Mouse (Mus musculus) hindbrain, postnatal 0 days (tissue): ENCODE results near the gene Setd3. TPM values are rescaled to one million over a fixed set of nuclear protein-coding genes. Genes with fewer than 3 reads are reported as not detected.
A peak's percentile ranks its signal among the peaks of the same experiment; 100 is the strongest.

ENCODE experiments used
- ATAC-seq: fragments of 200-750 bp; cut with Nextera tagmentation; 2 replicates; pipeline ENCODE4 v1.8.0; 2017; ENCODE audit warnings: mild to moderate bottlenecking, moderate TSS enrichment, moderate library complexity
- DNase-seq: peaks from one replicate; pipeline ENCODE4 v3.0.0-alpha.2; 2015; ENCODE audit warnings: low spot score
- H3K27ac ChIP-seq: fragments of 300-500 bp; sonication (generic); 2 replicates; pipeline ENCODE4 v1.5.1; 2014; ENCODE audit warnings: mild to moderate bottlenecking
- H3K27me3 ChIP-seq: fragments of 300-500 bp; sonication (generic); 2 replicates; pipeline ENCODE4 v1.6.1; 2014; ENCODE audit warnings: low read length, mixed read lengths; ENCODE audit not compliant: insufficient read depth
- H3K36me3 ChIP-seq: fragments of 300-500 bp; sonication (generic); 2 replicates; pipeline ENCODE4 v1.6.1; 2014; ENCODE audit warnings: low read length, mixed read lengths; ENCODE audit not compliant: insufficient read depth
- H3K4me1 ChIP-seq: fragments of 300-500 bp; sonication (generic); 2 replicates; pipeline ENCODE4 v1.6.1; 2014; ENCODE audit warnings: antibody characterized with exemption, low read length, mixed read lengths; ENCODE audit not compliant: insufficient read depth
- H3K4me2 ChIP-seq: fragments of 300-500 bp; sonication (generic); 2 replicates; pipeline ENCODE4 v1.6.1; 2014; ENCODE audit warnings: low read depth, mild to moderate bottlenecking, low read length, moderate library complexity, mixed read lengths
- H3K4me3 ChIP-seq: fragments of 300-500 bp; sonication (generic); 2 replicates; pipeline ENCODE4 v1.5.1; 2014; ENCODE audit warnings: low read length
- H3K9ac ChIP-seq: fragments of 300-500 bp; sonication (generic); replicated peaks from 2 replicates; pipeline ENCODE4 v1.6.1; 2014; ENCODE audit warnings: mild to moderate bottlenecking, low read length, moderate library complexity, mixed read lengths
- H3K9me3 ChIP-seq: fragments of 300-500 bp; sonication (generic); 2 replicates; pipeline ENCODE4 v1.6.1; 2016; ENCODE audit warnings: low read length, mixed read lengths
- CTCF ChIP-seq: IDR thresholded peaks from 2 replicates; pipeline ENCODE4 v1.5.1; 2016; ENCODE audit warnings: antibody characterized with exemption, control low read depth, low read depth
- whole genome bisulfite sequencing: fragments of 180-500 bp; shearing (Covaris S2); extraction: QIAGEN DNeasy Blood & Tissue Kit; methylation state at CpG from one replicate; pipeline ENCODE4 v1.1.7; 2014; 5-methylcytosine and 5-hydroxymethylcytosine counted together
- polyA plus RNA-seq: library from polyadenylated mRNA; unstranded; fragments of >200 nt; fragmentation: Nextera tagmentation; extraction: Ambion mirVana; gene quantifications from 2 replicates; pipeline ENCODE4 v1.2.1, GENCODE M21; 2015
- total RNA-seq: library from RNA; depleted of rRNA; stranded (reverse); fragments of >200 nt; gene quantifications from 2 replicates; pipeline ENCODE4 v1.2.3, GENCODE M21; 2014

Setd3 gene
- total and polyA plus RNA-seq, 2 experiments from 2014 or later = 61.3 to 87.1 TPM

- no peak for TF ChIP-seq CTCF
- H3K4me2 ChIP-seq = no peak overlapping the region
- ATAC-seq = no peak
- H3K4me3 ChIP-seq = no peak overlapping the region
- peaks cover 28% of the 10 kb centered on the region for H3K4me1 ChIP-seq
- H3K27ac ChIP-seq = no peak overlapping the region
- 46% methylated on average over 8 of the region's 8 CpGs for WGBS
- H3K27me3 ChIP-seq = no peaks in the 10 kb centered on the region
- no peaks in the 10 kb centered on the region for H3K9me3 ChIP-seq
- H3K36me3 ChIP-seq = no peaks in the 10 kb centered on the region
- no peak overlapping the region for H3K9ac ChIP-seq
- DNase-seq = no peak
Measured at GRCm38 (mm10) chr12:108215090-108215489, 36.0 kb upstream of the Setd3 start.

- Histone ChIP-seq H3K4me3 (no peak overlapping the region), H3K36me3 (no peaks in the 10 kb centered on the region), H3K4me2 (no peak overlapping the region), H3K4me1 (peaks cover 24% of the 10 kb centered on the region), H3K27ac (0 out of 2 replicates have a peak overlapping the region, but pooled peaks have one; percentile 1), H3K27me3 (no peaks in the 10 kb centered on the region), H3K9me3 (no peaks in the 10 kb centered on the region), H3K9ac (no peak overlapping the region)
- 43% methylated on average over 18 of the region's 18 CpGs for WGBS
- no peak for ATAC-seq
- peak; percentile 53 for DNase-seq
- TF ChIP-seq CTCF = no peak
Measured at GRCm38 (mm10) chr12:108213090-108214041, 34.3 kb upstream of the Setd3 start.

- no peak for DNase-seq
- H3K36me3 ChIP-seq = no peaks in the 10 kb centered on the region
- no peak for ATAC-seq
- 77% methylated on average over 6 of the region's 6 CpGs for WGBS
- H3K4me1 ChIP-seq = peaks cover 24% of the 10 kb centered on the region
- H3K27me3 ChIP-seq = no peaks in the 10 kb centered on the region
- H3K9ac ChIP-seq = no peak overlapping the region
- no peak for TF ChIP-seq CTCF
- no peak overlapping the region for H3K4me3 ChIP-seq
- H3K4me2 ChIP-seq = no peak overlapping the region
- H3K27ac ChIP-seq = no peak overlapping the region
- no peaks in the 10 kb centered on the region for H3K9me3 ChIP-seq
Measured at GRCm38 (mm10) chr12:108212476-108212875, 33.4 kb upstream of the Setd3 start.

- H3K9me3 ChIP-seq = no peaks in the 10 kb centered on the region
- H3K27ac ChIP-seq = no peak overlapping the region
- no peak for ATAC-seq
- H3K9ac ChIP-seq = no peak overlapping the region
- no peak overlapping the region for H3K4me2 ChIP-seq
- no peak for DNase-seq
- WGBS = 31% methylated on average over 5 of the region's 5 CpGs
- TF ChIP-seq CTCF = no peak
- H3K27me3 ChIP-seq = no peaks in the 10 kb centered on the region
- H3K4me3 ChIP-seq = no peak overlapping the region
- 0 out of 2 replicates have a peak, but pooled peaks cover 3% of the 10 kb centered on the region for H3K36me3 ChIP-seq
- peaks cover 20% of the 10 kb centered on the region for H3K4me1 ChIP-seq
Measured at GRCm38 (mm10) chr12:108212071-108212470, 33.0 kb upstream of the Setd3 start.

- no peak overlapping the region for H3K4me3 ChIP-seq
- H3K9me3 ChIP-seq = no peaks in the 10 kb centered on the region
- H3K27ac ChIP-seq = no peak overlapping the region
- peaks cover 10% of the 10 kb centered on the region for H3K4me1 ChIP-seq
- no peak overlapping the region for H3K9ac ChIP-seq
- no peak for TF ChIP-seq CTCF
- no peak for ATAC-seq
- H3K27me3 ChIP-seq = no peaks in the 10 kb centered on the region
- peaks cover 11% of the 10 kb centered on the region for H3K36me3 ChIP-seq
- WGBS = 93% methylated on average over 15 of the region's 15 CpGs
- DNase-seq = no peak
- no peak overlapping the region for H3K4me2 ChIP-seq
Measured at GRCm38 (mm10) chr12:108210623-108211022, 31.5 kb upstream of the Setd3 start.

GRCm38 (mm10) chr12:108208726-108209438, 29.8 kb upstream of the Setd3 start:
- H3K9ac ChIP-seq = no peak overlapping the region
- peaks cover 19% of the 10 kb centered on the region for H3K36me3 ChIP-seq
- 21% methylated on average over 13 of the region's 13 CpGs for WGBS
- peak; percentile 88 for DNase-seq
- no peaks in the 10 kb centered on the region for H3K9me3 ChIP-seq
- H3K4me2 ChIP-seq = no peak overlapping the region
- H3K4me1 ChIP-seq = peaks cover 6% of the 10 kb centered on the region
- ATAC-seq = peak; percentile 57
- H3K4me3 ChIP-seq = no peak overlapping the region
- peak; percentile 90 for TF ChIP-seq CTCF
- no peaks in the 10 kb centered on the region for H3K27me3 ChIP-seq
- peak overlapping the region; percentile 22; the same call in 1 of the 2 replicates for H3K27ac ChIP-seq
